Mouse (Mus musculus) adrenal gland, postnatal 10 days (tissue): Measurements from ENCODE around the gene Ankrd26. TPM values are rescaled to one million over a fixed set of nuclear protein-coding genes. Genes with fewer than 3 reads are reported as not detected.
"Not testable (repeated sequence)": the region's sequence is repeated elsewhere in the genome, so short reads cannot be mapped to it uniquely, and the experiment has no call there.

ENCODE experiments used
- DNase-seq: peaks from one replicate; pipeline ENCODE4 v3.0.0; 2021; ENCODE audit warnings: mixed read lengths
- long read RNA-seq, 2 experiments: library from polyadenylated mRNA; stranded (forward); transcript quantifications; one replicate each; pipeline ENCODE4 v2.0.0; 2021
- total RNA-seq, 2 experiments: library from RNA; stranded (reverse); gene quantifications; 2 replicates each; pipeline ENCODE4 v1.2.3; 2021

The Ankrd26 gene
- 1 to 10 TPM; 3.3 to 5.1 TPM for total RNA-seq
- long read RNA-seq, experiment 1, partial matches to known transcripts, result 2 of 3 reads
- long read RNA-seq, experiment 1, other reads (novel, unspliced or antisense), result 1 of 3 reads
- long read RNA-seq, experiment 2, partial matches to known transcripts, result 0 of 1 reads
- long read RNA-seq, experiment 2, other reads (novel, unspliced or antisense), result 1 of 1 reads

DNA sequence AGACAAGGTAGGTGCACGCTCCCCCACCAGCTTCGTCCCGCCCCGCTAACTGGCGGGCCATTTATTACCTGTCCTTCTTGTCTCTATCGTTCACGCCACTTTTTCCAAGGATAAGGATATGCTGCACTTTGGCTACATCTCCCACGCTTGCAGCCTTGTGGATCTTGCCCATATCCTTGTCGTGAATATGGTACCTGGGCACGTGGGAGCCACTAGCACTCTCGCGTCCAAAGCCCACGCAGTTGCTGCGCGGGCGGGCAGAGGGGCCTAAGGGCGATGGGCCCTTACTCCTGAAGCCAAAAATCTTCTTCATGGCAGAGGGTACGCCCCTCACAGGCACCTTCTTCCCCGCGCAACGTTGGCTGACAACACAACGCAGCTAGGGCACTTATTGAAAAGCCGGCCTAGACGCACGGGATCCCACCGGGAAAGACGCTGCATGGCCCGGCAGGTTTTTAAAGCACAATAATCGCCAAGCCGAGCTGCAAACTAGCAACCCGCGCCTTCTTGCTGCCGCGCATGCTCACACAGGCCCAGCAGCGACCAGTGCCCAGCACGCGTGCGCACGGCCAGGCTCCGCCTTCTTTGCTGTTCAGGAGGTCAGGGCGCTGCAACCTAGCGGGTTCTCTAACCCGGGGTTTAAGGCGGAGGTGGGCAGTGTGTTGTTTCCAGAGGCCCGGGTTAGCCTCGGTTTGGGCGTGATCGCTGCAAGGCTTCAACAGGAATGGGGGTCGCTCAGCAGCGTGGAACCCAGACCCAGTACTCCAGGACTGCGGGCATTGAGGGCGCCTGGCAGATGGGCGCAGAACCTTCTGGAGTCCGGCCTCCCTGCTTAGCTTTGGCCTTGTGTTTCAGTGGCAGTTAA, at the start of gene Ankrd26:
Gene Ankrd26 (minus strand): TSS at position 482 of the 865 bp plus-strand sequence.
- DNase-seq, result peak; percentile 95

DNA sequence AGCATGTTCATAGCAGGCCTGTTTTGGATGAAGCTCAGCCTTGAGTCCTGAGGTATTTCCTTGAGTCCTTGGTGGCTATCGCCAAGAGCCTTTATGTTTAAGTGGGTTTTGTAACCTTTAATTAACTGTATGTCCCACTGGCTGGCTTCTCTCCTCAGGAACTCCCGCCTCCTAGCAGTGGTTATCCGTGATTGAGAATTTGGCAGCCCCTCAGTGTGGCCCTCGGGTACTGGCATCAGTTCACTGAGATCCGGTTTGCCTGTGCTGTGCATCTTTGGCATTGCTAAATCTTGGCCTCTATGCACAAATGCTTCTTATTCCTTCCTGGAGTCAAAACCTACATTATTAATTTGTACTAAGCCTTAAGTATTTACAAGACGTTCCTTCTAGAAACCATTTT, 46.9 kb upstream of the Ankrd26 start:
- no peak for DNase-seq

DNA sequence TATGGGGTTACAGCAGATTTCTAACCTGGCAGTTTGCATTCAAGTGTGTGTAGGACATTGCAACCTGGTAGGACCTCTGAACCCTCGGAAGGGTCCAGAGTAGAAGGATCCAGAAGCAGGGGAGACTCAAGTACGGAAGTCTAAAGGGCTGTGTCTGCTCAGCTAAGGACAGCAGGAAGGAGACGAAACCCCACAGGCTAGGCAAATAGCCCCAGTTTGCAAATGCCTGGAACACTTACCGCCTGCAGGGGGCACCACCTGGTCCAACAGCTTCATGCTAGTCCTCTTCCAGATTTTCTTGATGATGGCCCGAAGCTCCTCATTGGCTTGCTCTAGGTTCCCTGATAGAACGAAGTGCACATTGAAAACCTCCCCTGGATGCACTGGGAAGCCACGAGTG, 43.9 kb upstream of the Ankrd26 start:
- no peak for DNase-seq

DNA sequence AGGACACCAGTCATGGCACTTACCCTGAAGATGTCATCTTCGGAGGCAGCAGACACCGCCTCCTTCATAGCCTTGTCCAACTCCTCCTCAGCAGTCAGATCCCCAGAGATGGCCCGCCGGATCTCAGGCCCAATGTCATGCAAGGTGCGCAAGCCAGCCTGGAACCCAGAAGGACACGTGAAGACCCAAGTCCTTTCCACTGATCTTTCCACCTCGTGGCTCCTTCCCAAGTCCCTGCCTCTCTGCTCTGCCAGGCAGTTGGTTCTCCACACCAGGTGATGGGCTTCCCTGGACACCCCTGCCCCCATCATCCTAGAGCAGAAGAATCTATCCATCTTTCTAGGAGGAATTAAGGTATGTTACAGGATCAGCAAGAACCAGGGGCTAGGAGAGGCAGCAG, 41.8 kb upstream of the Ankrd26 start:
- no peak for DNase-seq

DNA sequence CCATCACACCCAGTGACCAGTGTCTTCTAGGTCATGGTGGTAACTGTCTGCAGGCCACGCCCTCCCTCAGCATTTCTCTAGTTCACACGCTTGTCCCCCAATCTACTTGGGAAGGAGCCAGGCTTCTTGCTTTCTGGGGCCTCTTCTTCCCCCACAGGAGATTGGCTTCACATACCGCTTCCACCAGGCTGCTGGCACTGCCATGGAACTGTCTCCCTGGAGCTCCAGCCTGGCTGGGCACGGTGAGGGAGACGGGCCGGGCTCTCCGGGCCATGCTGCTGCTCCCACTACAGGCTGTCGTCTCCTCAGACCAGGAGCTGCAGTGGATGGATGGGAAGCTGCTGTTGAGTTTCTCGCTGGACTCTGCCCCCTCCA, 33.6 kb upstream of the Ankrd26 start:
- DNase-seq, result no peak

DNA sequence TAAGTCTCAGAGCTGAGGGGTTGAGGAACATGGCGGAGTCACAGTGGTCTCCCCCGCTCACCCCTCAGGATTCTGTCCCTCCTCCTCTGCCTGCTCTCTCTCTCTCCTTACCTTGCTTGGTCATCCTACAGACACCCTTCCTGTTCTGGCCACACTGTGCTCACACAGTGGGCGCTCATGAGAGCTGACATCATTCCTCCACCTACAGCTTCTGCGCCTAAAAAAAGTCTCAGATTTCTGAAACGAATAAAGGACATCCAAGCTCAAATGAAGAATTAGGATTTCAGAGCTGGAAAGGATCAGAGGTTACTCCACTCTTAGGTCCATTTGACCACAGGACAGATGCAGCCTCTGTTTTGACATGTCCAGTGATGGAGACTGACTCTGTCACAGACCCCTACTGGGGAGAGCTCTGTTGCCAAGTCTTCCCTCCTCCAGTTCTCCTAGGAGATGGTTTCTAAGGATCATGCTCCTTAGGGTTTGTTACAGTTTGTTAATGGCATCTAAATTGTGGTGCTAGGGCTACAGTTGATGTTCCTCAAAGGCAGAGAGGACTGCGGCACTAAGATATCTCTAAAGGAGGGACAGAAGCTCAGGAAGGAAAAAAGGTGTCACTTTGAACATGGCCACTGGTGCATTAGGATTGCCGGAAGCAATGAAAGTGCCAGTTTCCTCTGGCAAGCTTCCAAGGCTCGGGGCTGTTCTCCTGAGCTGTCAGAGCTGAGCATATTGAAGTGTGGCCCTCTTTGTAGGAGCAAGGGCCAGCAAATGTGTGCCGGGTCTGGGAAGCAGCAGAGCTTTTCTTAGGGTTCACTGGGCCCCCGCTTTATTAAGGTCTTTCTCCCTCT, 33.0 kb upstream of the Ankrd26 start:
- DNase-seq, result no peak

DNA sequence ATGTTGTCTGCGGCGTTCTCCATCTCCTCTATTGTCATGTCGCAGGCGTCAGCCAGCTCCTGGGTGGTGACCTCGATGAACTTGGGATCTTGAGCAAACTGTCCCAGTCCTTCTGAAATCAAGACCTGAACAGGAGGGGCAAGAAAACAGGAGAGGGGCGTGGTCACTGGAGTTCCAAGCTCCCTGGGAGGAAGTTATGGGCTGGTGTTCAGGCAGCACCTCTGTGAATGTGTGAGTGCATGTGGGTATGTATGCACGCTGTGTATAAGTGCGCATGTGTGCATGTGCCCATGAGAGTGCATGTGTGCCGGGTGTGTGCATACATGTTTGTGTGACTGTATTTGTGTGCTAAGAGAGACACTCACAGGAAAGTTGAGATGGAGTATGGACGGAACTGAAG, 32.0 kb upstream of the Ankrd26 start:
- no peak for DNase-seq

DNA sequence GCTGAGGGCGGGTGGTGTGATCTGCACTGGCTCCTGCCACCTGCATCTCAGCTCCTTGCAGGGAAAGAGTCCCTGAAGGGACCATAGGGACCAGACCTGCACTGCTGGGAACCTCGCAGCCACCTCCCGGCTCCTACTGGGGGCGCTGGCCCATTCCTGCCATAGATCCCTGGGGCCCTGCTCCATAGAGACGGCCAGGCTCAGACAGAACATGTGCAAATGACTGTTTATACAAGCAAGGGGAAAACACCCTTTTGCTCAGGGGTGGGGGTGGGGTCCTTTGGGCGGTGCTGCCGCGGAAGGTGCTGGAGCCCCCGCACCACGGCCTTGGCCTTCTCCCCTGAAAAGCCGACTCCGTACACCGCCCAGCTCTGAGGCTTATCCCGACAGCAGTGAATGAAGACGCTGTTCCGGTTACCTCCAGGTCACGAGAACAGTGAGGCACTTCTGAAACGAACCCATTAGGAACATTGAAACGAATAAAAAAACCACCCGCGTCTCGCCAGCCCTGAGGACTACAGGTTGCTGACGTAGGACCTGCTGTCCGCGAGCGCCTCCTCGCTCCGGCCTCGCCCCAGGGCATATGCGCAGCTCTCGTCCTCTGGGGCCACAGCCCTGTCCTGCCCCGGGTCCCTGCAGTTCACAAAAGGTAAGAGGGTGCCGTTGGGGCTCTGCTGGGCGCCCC, 31.5 kb upstream of the Ankrd26 start:
- DNase-seq, result peak; percentile 38

DNA sequence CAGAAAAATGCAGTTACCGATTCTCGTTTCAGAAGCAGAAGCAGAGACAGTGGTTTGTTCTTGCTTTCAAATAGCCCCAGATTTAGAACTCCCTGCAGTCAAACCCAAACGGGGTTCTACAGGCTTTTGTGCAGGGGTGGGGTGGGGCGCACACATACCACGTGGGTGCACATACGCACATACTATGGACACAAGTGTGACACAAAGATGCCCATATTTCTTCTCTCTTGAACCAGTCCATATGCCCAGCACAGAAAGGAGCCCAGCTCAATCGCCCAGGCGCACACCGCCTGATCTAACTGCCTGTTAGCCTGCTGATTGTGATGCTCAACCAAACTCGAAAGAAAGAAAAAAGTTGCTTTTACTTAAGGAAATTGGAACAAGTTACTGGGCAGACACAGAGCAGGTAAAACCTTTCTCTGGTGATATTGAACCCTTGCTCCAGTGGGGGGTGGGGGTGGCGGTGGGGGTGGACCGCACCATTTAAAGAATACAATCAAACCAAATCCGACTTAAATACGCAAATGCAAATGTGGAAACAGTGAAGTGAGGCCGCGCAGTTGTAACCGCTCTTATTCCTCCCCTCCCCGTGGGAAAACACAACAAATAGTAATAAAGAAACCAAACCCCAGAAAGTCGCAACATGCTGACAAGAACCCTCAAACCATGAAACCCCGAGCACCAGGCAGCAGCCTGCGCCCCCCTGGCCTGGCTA, 30.8 kb upstream of the Ankrd26 start:
- no peak for DNase-seq

DNA sequence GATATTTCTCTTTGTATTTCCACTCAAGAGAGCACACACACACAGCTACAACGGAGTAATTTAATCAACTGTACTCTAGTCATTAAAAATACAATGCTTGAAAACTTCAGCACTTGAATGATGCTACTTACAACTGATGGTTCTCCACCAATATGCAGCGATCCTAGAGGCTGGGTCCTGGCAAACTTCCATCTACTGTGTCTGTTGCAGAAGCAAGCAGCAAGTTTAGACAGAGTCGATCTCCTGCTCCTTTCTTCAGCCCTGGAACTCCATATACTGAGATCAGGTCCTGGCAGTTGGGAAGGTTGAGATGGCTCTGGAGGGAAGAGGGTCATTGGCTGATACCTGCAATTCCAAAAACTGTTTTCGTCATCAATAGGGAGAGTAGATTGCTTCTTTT, 16.7 kb upstream of the Ankrd26 start:
- not testable (repeated sequence) for DNase-seq

DNA sequence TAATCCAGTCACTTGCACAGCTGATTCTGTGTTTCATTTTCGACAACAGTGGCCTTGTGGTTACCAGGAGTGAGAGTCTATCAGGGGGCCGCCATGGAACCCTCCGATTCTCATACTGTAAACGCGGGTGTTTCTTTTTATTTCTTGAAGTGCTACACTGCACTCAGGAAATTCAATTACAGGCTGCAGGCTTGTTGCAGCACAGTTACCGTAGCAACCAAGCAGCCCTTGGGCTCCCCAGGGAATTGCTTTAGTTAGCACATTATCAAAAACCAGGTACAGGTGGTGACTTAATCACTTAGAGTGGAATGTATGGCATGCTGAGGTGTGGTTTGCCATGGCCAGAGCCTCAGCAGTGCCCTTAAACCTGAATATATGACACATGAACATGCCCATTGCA, 12.3 kb upstream of the Ankrd26 start:
- no peak for DNase-seq

DNA sequence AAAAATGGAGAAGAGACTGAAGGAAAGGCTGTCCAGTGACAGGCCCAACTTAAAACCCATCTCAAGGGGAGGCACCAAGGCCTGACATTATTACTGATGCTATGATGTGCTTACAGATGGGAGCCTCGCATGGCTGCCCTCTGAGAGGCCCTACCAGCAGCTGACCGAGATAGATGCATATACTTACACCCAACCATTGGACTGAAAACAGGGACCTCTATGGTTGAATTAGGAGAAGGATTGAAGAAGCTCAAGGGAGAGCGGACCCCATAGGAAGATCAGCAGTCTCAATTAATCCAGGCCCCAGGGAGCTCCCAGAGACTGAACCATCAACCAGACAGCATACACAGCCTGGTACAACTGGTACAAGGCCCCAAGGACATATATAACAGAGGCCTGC, 5.8 kb upstream of the Ankrd26 start:
- no peak for DNase-seq

DNA sequence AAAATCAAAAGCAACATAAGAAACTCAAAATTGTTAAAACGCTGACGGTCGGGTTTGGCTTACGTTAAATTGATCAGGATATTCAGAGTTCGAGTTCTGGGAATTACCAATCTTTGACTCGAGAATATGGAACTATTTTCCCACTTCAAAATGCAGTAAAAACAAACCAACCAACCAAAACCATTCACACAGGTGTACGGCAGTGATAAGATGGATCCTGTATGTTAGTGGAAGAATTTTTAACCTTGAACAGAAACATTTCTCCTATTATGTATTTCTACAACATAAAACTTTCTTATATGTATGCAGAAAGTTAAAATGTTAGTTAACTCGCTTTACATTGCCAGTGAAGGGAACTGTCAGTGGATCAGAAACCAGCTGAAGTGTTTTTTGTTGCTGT, 801 bp downstream of the Ankrd26 start:
- DNase-seq, result no peak

DNA sequence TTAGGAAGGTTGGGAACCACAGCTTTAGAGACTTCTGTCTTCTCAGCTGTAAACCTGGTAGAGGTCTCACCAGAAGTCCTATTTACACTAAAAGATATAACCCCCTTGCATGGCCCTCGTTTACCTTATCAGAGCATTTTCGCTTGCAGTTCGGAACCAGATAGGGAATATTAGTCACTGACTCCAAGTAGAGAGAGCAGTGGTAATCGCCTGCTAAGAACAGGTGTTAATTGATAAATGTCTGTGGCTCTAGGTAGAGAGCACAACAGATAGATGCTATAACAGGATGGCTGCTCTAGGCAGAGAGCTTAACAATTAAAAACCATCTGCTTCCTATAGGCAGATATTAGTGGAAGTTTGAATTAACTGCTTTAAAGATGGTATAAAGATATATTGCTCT, 23.4 kb downstream of the Ankrd26 start:
- no peak for DNase-seq

DNA sequence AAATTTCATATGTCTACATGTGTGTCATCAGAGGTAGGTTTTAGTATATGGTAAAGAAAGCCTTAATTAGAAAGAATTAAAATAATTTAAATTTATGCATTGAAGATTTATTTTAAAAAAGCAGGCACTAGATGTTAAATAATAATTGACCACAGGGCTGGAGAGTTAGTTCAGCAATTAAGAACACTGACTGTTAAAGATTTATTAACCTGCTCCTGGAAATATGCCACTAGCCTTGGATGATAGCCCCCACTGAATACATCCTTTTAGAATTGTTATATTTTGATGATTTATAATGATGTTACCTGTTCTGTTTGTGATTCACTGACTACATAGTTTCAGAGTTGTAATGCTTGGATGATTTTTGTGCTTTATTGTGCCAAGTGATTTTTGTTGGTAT, 24.8 kb downstream of the Ankrd26 start:
- not testable (repeated sequence) for DNase-seq

DNA sequence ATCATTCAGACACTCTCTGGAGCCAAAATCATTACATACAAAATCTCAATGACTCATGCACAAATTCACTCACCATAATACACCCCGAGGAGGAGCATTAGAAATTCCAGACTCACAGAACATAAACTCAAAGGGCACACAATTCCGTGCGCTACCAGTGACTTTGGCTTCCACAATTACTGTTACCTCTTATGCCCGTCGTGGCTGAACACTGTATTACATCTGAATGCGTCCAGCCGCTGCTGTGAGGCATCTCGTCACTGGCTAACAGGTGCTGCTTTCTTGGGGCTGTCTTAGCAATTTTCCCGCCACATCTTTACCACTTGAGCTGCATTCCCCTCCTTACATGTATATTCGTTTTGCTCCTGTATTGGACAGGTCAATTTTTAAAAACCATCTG, 26.7 kb downstream of the Ankrd26 start:
- DNase-seq, result no peak

DNA sequence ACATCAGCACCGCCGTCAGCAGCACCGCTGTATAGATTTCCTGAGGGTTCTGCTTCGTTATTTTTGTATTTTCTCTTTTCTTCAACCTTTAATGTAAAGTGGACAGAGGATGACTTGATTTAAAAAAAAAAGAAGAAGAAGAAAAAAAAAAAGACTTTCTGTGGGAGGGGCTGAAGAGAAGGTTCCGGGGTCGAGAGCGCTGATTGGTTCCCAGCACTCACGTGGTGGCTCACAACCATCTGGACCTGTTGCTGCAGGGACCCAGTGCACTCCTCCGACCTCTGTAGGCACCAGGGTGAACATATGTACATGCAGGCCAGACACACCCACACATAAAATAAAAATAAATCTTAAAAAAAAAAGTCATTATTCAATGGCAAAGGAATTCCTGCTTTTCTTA, 28.6 kb downstream of the Ankrd26 start:
- no peak for DNase-seq

DNA sequence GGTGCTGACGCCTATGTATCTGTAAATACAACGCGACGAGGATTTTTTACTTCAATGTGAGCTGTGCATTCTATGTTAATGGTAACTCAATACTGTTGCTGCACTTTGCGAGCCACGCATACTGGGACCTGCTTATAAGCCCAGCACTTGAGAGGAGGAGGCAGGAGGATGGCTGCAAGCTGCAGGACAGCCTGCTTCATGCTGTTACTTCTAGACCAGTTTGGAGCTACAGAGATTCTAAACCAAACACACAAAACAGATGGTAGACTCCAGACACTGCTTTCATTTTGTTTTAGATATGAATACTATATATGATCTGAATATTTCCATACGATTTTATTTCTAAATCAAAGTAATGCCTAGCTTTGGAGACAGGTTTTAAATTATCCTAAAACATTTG, 41.4 kb downstream of the Ankrd26 start:
- DNase-seq, result no peak

DNA sequence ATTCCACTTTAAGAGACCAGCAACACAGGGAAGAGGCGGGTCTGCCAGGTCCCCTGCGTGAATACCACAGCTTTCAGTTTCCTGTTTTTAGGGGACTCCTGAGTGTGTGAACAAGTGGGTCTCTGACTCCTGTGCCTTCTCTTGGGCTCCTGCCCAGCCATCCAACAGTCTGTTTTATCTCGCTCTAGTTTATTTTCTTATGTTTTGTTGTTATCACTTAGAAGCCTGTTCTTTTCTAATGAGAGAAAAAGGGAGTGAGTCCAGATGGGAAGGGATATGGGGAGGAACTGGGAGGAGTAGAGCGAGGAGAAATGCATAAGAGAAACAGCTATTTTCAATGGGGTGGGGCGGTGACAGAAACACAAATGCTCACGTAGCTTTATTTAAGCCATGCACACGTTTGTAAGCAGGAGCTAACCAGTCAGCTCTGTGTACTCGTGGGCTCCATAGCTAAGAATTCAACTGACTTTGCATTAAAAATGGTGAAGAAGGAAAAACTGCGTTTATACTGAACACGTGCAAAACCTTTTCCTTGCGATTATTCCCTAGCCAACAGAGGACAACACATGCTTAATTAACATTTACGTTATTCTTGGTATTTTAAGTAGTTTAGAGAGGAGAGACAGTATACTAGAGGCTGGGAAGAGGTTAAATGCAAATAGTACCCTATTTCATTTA, 48.6 kb downstream of the Ankrd26 start:
- no peak for DNase-seq

DNA sequence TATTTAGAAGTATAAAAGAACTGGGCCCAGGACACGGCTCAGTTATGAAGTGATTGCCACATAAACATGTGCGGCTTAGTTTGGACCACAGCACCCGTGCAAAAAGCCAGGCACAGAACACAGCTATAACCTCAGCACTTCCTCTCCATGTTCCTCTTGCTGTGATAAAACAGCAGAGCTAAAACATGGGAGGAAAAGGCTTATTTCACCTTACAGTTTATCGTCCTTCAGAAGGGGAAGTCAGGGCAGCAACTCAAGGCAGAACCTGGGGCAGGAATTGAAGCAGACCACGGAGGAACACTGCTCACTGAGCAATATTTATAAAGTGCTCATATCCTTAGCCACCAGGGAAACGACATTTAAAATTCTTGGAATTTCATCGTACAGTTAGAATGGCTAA, 63.0 kb downstream of the Ankrd26 start:
- no peak for DNase-seq

DNA sequence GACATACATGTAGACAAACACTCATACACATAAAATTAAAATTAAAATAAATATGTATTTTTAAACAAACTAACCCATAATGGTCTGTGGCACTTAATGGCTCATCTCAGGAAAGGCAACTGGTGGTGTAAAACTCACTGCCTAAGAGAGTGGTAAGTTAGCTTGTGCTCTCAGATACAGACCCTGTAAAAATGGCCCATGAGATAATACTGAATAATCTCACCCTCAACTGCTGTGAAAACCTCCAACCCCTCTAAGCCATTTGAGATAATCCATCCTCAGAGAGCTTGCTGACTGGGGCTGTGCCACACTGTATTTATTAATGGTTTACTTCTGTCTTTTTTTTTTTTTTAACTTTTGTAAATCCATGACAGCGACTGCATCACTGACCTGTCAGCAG, 79.9 kb downstream of the Ankrd26 start:
- DNase-seq, result no peak
